Mouse (Mus musculus) NIH3T3 (cell line): ENCODE results near the gene Sephs2.

Experiments
- DNase-seq: peaks from one replicate; pipeline ENCODE4 v3.0.0-alpha.2; 2012; ENCODE audit warnings: low read depth

The Sephs2 gene

DNA sequence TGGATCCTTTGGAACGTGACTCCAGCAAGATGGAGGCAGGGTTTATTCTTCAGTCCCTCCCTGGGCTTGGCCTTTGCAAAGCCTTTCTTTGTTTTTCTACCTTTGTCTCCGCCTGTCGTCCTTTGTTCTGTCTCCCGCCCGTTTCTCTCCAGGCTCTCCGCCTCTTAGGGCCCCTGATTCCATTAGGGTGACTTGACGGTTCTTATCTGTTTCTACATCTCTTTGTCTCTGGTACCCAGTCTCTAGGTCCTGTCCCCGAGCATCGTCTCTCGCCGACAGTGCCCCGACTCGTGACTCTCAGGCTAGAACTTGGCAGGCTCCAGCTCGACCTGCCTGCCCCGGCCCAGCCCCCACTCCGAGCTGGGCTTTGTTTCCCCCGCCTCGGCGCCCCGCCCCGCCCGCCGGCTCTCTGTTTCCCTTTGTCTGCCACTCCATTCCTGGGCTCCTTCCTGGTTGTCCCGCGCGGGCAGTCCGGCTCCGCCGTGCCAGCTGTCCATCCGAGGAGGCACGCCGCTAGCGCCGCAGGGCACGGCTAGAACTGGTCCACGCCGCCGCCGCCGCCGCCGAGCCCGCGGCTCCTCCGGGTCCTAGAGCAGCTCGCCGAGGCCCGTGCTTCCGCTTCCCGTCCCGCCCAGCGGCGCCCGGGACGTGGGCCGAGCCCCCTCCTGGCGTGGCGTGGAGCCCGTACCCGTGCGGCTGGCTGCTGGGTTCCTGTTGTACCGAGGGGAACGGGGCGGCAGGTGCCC is 41.1 kb downstream of the Sephs2 start, which contains the start of the genes Zfp553 and Sept1:
Gene Zfp553 (plus strand): TSS at position 440 of the 746 bp plus-strand sequence.
Gene Sept1 (minus strand): TSS at position 509 of the 746 bp plus-strand sequence.
- peak; percentile 90 for DNase-seq

DNA sequence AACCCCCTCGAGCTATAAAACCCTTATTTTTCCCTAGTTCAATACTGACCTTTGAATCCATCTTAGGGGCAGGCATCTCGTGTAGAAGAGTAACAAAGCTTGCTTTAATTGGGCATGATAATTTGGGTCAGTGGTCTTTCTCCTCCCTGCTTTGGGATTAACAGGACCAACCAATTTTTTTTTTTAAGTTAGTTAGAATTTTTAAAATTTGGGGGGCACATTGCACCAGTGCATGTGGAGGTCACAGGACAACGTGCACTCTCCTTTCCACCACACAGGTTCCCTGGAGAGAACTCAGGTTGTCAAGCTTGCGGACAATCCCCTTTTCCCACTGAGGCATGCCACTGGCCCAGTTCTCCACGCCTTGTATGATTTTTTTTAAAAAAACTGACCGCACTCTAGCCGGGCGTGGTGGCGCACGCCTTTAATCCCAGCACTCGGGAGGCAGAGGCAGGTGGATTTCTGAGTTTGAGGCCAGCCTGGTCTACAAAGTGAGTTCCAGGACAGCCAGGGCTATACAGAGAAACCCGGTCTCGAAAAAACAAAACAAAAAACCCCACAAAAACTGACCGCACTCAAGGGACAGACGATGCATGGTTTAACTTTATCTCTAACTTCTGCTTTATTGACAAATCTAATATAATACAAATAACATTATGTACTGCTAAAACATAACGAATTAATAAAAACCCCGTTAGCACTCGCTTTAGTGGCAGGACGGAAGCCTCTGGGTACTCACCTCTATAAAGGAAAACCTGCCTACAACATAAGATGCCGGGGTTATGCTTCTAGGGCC is 41.8 kb downstream of the Sephs2 start:
- DNase-seq: no peak

DNA sequence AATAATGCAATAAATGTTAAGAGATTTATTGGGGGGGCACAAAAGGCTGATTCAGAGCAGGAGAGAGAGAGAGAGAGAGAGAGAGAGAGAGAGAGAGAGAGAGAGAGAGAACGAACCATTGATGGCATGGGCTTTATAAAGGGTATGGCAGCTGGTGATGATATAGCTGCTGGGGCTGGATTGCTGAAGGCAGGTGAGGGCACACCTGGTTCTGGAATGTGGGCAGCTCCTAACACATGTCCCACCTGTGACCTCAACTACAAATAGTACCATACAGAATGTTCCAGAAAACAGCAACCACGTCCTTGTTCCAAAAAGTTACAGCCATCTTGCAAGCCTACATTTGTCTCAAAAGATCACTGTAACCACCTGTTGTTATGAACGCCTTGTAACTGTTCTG is 42.5 kb downstream of the Sephs2 start:
- no peak for DNase-seq

DNA sequence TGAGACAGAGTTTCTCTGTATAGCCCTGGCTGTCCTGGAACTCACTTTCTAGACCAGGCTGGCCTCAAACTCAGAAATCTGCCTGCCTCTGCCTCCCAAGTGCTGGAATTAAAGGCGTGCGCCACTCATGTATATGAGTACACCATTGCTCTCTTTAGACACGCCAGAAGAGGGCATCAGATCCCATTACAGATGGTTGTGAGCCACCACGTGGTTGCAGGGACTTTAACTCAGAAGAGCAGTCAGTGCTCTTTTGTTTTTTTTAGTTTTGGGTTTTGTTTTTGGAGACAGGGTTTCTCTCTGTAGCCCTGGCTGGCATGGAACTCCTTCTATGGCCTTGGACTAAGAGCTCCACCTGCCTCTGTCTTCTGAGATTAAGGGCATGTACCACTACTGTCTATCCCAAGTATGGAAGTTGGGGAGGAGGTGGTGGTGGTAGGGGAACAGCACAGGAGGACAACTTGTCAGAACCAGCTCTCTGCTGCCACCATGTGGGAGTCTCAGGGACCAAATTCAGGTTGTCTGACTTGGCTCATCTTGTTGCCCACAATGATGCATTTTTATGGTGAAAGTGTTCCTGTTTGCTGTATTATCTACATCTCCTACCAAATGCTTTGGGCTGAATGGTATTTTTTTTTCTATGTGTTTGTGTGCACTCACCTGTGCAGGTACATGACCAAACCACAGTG is 45.1 kb downstream of the Sephs2 start:
- peak; percentile 88 for DNase-seq

DNA sequence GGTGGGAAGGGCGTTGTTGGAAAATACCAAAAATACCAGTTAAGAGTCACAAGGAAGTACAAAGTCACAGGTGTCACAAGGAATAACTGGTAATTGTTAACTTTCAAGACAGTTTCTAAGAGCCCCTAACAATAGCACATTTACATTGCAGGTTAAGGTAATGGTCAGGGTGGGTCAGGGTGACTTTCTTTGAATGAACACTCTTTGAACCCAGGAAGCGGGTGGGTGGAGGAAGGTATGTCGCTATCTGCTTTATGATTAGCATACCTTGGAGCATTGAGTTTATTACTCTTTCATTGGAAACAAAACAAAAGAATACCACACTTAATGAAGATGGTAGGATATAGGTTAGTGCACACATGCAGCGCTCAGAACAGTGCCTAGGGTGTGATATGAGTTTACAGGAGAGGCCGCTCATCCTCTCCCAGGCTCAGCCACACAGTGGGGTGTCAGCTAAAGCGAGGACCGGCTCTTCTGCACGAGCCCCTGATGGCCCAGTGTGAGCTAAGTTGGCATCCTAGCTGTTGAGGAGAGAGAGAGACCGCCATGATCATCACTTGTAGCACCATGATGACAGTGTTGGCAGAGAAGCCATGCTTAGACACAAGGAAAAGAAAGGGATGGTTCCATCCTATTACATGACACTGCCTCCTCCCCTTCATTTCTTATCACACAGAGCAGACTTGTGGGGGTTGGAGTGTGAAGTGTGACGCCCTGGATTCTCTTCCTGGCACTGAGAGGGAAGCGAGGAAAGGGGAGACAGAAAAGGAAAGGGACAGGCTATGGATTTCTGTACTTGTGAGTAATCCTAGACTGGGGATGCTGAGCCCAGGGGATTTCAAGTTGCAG is 48.5 kb downstream of the Sephs2 start:
- DNase-seq: no peak

DNA sequence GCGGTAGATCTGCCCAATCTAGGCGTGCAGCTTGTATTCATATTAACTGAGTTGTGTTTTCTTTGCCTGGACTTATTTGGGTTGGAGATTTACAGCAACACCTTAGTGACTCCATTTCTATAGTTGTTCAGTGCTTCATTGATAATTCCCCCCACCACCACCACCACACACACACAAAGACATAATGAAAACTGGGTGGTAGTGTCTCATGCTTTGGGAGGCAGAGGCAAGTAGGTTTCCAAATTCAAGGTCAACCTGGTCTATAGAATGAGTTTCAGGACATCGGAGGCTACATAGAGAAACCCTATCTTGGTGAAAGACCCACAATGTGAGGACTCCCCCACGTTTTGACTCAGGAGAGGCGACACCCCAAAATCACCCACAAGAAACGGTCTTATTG is 49.2 kb downstream of the Sephs2 start:
- DNase-seq: no peak

DNA sequence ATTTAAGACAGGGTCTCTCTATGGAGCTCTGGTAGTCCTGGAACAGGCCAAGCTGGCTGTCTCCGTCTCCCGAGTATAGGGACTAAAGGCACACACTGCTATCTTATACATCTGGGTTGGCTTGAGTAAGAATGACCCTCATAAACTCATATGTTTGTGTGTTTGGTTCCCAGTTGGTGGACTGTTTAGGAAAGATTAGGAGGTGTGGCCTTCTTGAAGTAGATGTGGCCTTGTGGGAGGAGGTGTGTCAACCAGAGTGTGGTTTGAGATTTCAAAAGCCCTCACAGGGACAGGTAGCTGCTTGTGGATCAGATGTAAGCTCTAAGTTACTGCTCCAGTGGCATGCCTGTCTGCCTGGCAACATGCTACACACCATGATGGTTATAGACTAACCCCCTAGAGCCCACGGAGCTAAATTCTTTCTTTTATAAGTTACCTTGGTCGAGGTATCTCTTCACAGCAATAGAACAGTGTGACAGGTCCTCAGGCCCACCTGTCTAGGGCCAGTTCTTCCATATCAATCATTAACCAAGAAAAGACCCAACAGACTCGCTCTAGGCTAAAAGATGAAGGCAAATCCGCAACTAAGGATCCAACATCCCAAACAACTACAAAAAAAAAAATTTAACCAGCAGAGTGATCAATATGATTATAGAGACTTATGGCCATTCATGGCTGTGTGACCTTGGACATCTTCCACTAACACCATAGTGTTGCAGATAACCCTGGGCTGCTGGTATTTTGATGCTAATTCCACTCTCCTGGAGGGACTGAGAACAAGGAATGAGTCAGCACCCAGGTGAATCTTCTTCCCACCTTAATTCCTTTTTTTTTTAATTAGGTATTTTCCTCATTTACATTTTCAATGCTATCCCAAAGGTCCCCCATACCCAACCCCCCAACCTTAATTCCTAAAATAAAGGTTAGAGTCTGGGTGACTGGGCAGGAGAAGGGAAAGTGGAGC is 50.1 kb downstream of the Sephs2 start:
- DNase-seq: no peak

DNA sequence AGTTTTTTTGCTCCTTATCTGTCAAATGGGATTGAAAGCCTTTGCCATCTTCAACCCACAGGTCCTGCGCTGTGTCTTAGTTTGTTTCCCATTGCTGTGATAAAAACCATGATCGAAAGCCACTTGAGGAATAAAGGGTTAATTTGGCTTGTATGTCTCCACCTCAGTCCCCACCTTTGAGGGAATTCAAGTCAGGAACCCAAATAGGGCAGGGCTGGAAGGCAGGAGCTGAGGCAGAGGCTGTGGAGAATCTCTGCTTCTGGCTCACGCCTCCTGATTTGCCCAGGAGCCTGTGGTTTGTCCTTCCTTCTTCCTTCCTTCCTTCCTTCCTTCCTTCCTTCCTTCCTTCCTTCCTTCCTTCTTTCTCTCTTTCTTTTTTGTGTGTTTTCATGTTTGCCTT is 50.7 kb downstream of the Sephs2 start:
- DNase-seq: no peak
